Mouse (Mus musculus): ENCODE measurements around the gene Gm21976.

Gene Gm21976

DNA sequence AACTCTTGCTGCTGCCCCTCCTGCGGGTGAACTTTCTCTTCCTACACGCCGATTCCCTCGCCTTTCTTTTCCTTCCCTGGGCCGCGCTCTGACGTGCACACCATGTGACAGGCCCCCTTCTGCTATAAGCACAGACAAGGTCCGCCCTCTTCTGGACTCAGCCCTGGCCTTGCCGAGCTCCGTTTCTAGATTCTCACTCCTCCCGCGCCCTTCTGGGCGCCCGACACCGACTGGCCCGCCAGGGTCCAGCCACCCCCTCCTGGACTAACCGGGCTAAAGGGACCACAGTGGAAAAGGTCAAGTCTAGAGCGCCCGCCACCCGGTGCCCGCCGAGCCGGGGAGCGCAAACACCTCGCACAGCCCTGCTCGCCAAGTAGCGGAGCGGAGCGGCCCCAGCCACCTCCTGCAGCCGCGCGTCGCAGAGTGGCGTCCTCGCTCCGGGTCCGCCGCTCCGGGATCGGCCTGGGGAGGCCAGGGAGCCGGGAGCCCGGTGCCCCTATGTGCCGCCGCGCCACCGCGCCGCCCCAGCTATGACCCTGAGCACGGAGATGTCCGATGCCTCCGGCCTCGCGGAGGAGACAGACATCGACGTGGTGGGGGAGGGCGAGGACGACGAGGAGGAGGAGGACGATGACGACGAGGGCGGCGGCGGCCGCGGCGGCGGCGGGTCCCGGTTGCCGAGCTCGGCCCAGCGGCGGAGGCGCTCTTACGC is 74.6 kb downstream of the Gm21976 start, which contains the start of gene Foxd1:
Gene Foxd1 (plus strand): TSS at position 153 of the 712 bp plus-strand sequence.
- CTCF ChIA-PET = no interaction called here

DNA sequence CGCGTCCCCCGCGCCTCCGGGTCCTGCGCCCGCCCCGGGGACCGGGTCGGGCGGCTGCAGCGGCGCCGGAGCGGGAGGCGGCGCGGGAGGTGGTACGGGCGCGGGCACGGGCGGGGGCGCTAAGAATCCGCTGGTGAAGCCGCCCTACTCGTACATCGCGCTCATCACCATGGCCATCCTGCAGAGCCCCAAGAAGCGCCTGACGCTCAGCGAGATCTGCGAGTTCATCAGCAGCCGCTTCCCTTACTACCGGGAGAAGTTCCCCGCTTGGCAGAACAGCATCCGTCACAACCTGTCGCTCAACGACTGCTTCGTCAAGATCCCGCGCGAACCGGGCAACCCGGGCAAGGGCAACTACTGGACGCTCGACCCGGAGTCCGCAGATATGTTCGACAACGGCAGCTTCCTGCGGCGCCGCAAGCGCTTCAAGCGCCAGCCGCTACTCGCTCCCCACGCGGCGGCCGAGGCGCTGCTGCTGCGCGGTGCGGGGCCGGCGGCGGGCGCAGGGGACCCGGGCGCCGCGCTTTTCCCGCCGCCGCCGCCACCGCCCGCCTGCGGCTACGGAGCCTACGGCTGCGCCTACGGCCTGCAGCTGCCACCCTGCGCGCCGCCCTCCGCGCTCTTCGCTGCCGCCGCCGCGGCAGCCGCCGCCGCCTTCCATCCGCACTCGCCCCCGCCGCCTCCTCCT is 75.3 kb downstream of the Gm21976 start:
- CTCF ChIA-PET = no interaction called here

- CTCF ChIA-PET = no interaction called here
Observed at GRCm38 (mm10) chr13:98355559-98356111, 75.9 kb downstream of the Gm21976 start.

DNA sequence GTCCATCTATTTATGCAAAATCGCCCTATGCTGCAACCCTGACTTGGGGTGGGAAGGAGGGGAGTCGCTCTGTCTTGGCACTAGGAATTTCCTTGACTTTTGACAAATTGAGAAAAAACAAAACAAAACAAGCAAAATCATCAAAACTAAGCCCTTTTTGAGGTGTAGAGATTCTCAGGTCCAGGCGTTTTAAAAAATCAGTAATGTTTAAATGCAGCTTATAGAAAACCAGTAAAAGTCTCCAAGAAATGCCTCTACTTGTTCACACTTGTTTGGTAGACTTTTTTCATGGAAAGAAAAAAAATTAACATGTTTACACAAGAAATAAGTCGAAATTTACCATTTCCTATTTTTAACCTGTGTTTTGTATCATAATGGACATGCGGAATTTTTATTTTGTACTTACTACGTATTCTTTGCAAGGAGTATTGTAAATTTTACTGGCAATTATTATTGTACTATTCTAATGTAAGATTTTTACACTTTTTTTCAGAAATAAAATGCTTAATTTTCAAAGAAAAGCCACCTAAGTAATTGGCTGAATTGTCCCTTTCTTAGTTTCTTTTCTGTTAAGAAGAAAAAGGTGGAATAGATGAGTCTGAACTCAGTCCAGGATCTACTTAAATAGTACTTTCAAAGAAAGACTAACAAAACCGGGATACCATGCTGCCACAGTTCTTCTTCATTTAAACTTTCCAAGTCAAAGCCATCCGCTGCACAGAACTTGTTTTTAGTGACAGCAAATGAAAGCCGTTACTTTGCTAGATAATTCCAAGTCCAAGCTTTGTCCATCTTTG is 76.7 kb downstream of the Gm21976 start:
- CTCF ChIA-PET = no interaction called here
